Mouse (Mus musculus): ENCODE data around the gene B2m.

- TF ChIP-seq CTCF (conservative IDR thresholded peaks at IDR 0.05; ENCODE audit: low read length) (no peak), NANOG (IDR thresholded peaks at IDR 0.05; ENCODE audit: borderline replicate concordance, low read length) (no peak), POU5F1 (IDR thresholded peaks at IDR 0.05; ENCODE audit: borderline replicate concordance, low read length) (no peak)
These were observed 7.0 kb downstream of the B2m start for GRCm38 (mm10) chr2:122154479-122154878.
